Mouse (Mus musculus): ENCODE measurements at regions not wholly inside any gene's neighbourhood (a gene's known extent, or its start where the extent isn't known, plus 50 kb on each side); places are given as distances from the start of the nearest gene placed in this dataset.
A peak's percentile ranks its signal among the peaks of the same experiment; 100 is the strongest.
"Not testable (repeated sequence)": the region's sequence is repeated elsewhere in the genome, so short reads cannot be mapped to it uniquely, and the experiment has no call there.

GRCm38 (mm10) chr5:129256136-129256535 is 159.6 kb downstream of the Adgrd1 start:
- no peak for DNase-seq (ENCODE audit: low spot score)

- DNase-seq (ENCODE audit: low spot score), result no peak
These were observed 160.7 kb downstream of the Adgrd1 start for GRCm38 (mm10) chr5:129257206-129257605.

GRCm38 (mm10) chr5:129260689-129261088 is 164.1 kb downstream of the Adgrd1 start:
- DNase-seq (ENCODE audit: low spot score), result no peak

GRCm38 (mm10) chr5:129263118-129263517 is 166.6 kb downstream of the Adgrd1 start:
- DNase-seq (ENCODE audit: low spot score), result no peak

GRCm38 (mm10) chr5:129264363-129264762 is 167.8 kb downstream of the Adgrd1 start:
- DNase-seq (ENCODE audit: low spot score), result no peak

GRCm38 (mm10) chr5:129268456-129268855 is 171.9 kb downstream of the Adgrd1 start:
- DNase-seq (ENCODE audit: low spot score), result no peak

- DNase-seq (ENCODE audit: low spot score), result no peak
These were observed 173.5 kb downstream of the Adgrd1 start for GRCm38 (mm10) chr5:129270051-129270472.

GRCm38 (mm10) chr5:129281406-129281805 is 184.9 kb downstream of the Adgrd1 start:
- no peak for DNase-seq (ENCODE audit: low spot score)

GRCm38 (mm10) chr5:129282133-129282532 is 185.6 kb downstream of the Adgrd1 start:
- DNase-seq (ENCODE audit: low spot score), result peak; percentile 51

GRCm38 (mm10) chr5:129282826-129283225 is 186.3 kb downstream of the Adgrd1 start:
- DNase-seq (ENCODE audit: low spot score), result no peak

- DNase-seq (ENCODE audit: low spot score), result peak; percentile 86
These were observed 190.9 kb downstream of the Adgrd1 start for GRCm38 (mm10) chr5:129287481-129287880.

GRCm38 (mm10) chr5:129292821-129293220 is 196.3 kb downstream of the Adgrd1 start:
- not testable (repeated sequence) for DNase-seq (ENCODE audit: low spot score)

GRCm38 (mm10) chr5:129294861-129295542 is 198.5 kb downstream of the Adgrd1 start:
- not testable (repeated sequence) for DNase-seq (ENCODE audit: low spot score)

- no peak for DNase-seq (ENCODE audit: low spot score)
These were observed 201.3 kb downstream of the Adgrd1 start for GRCm38 (mm10) chr5:129297657-129298349.

GRCm38 (mm10) chr5:129298646-129299455 is 202.2 kb upstream of the Sfswap start:
- peak; percentile 88 for DNase-seq (ENCODE audit: low spot score)

- no peak for DNase-seq (ENCODE audit: low spot score)
These were observed 201.6 kb upstream of the Sfswap start for GRCm38 (mm10) chr5:129299456-129299765.

- DNase-seq (ENCODE audit: low spot score), result no peak
These were observed 200.6 kb upstream of the Sfswap start for GRCm38 (mm10) chr5:129300423-129300822.

- DNase-seq (ENCODE audit: low spot score), result no peak
These were observed 185.4 kb upstream of the Sfswap start for GRCm38 (mm10) chr5:129315626-129316025.

- peak; percentile 64 for DNase-seq (ENCODE audit: low spot score)
These were observed 169.9 kb upstream of the Sfswap start for GRCm38 (mm10) chr5:129331094-129331523.

- DNase-seq (ENCODE audit: low spot score), result no peak
These were observed 169.0 kb upstream of the Sfswap start for GRCm38 (mm10) chr5:129332014-129332413.

GRCm38 (mm10) chr5:129338511-129338910 is 162.5 kb upstream of the Sfswap start:
- no peak for DNase-seq (ENCODE audit: low spot score)

- DNase-seq (ENCODE audit: low spot score), result no peak
These were observed 157.0 kb upstream of the Sfswap start for GRCm38 (mm10) chr5:129344038-129344437.

GRCm38 (mm10) chr5:129350024-129350423 is 151.0 kb upstream of the Sfswap start:
- DNase-seq (ENCODE audit: low spot score), result no peak

Measured in embryo, embryonic 10 days (tissue).